Mouse (Mus musculus) C2C12 (cell line): ENCODE measurements around the gene Ugt1a9. TPM values are rescaled to one million over a fixed set of nuclear protein-coding genes. Genes with fewer than 3 reads are reported as not detected.

Experiments
- H3K27me3 ChIP-seq: one replicate; pipeline ENCODE4 v1.6.1; 2011; ENCODE audit not compliant: control insufficient read depth, insufficient read depth, insufficient read length
- H3K36me3 ChIP-seq: one replicate; pipeline ENCODE4 v1.6.1; 2011; ENCODE audit not compliant: control insufficient read depth, insufficient read depth
- H3K4me3 ChIP-seq: one replicate; pipeline ENCODE4 v1.5.1; 2011; ENCODE audit warnings: mild to moderate bottlenecking, control low read depth; ENCODE audit not compliant: poor library complexity, insufficient read depth, severe bottlenecking
- H3K79me2 ChIP-seq: one replicate; pipeline ENCODE4 v1.6.1; 2011; ENCODE audit not compliant: control insufficient read depth, insufficient read depth
- H3K79me3 ChIP-seq: one replicate; pipeline ENCODE4 v1.6.1; 2011; ENCODE audit warnings: low read depth, control low read depth
- H3ac ChIP-seq: one replicate; pipeline ENCODE3; 2011; ENCODE audit warnings: low read depth; ENCODE audit not compliant: control insufficient read depth, insufficient read length
- CEBPB ChIP-seq: IDR thresholded peaks from one replicate; pipeline ENCODE4 v1.6.1; 2011; ENCODE audit warnings: low read depth, mild to moderate bottlenecking, control low read depth, moderate library complexity
- CTCF ChIP-seq: IDR thresholded peaks from one replicate; pipeline ENCODE4 v1.5.1; 2011; ENCODE audit not compliant: control insufficient read depth, insufficient read depth, insufficient read length
- FOSL1 ChIP-seq: IDR thresholded peaks from one replicate; pipeline ENCODE4 v1.8.0; 2011; ENCODE audit warnings: mild to moderate bottlenecking, low read length; ENCODE audit not compliant: poor library complexity, insufficient read depth, severe bottlenecking
- MAX ChIP-seq: IDR thresholded peaks from one replicate; pipeline ENCODE4 v1.6.1; 2011; ENCODE audit warnings: mild to moderate bottlenecking, control low read depth
- MYOD1 ChIP-seq: IDR thresholded peaks from one replicate; pipeline ENCODE4 v1.6.1; 2011; ENCODE audit warnings: low read depth; ENCODE audit not compliant: control insufficient read depth, insufficient read length
- MYOG ChIP-seq: IDR thresholded peaks from one replicate; pipeline ENCODE4 v1.6.1; 2011; ENCODE audit not compliant: control insufficient read depth, insufficient read length; ENCODE audit errors: extremely low read depth
- USF1 ChIP-seq: IDR thresholded peaks from one replicate; pipeline ENCODE4 v1.6.1; 2011; ENCODE audit warnings: low read depth, mild to moderate bottlenecking, control low read depth, moderate library complexity
- polyA plus RNA-seq: library from polyadenylated mRNA; unstranded; fragments of >200 nt; fragmentation: generic; extraction: Trizol; gene quantifications from one replicate; pipeline ENCODE4 v1.2.1, GENCODE M21; 2012; ENCODE audit warnings: missing spikeins

Ugt1a9 gene
- polyA plus RNA-seq, 1 experiment: not detected

DNA sequence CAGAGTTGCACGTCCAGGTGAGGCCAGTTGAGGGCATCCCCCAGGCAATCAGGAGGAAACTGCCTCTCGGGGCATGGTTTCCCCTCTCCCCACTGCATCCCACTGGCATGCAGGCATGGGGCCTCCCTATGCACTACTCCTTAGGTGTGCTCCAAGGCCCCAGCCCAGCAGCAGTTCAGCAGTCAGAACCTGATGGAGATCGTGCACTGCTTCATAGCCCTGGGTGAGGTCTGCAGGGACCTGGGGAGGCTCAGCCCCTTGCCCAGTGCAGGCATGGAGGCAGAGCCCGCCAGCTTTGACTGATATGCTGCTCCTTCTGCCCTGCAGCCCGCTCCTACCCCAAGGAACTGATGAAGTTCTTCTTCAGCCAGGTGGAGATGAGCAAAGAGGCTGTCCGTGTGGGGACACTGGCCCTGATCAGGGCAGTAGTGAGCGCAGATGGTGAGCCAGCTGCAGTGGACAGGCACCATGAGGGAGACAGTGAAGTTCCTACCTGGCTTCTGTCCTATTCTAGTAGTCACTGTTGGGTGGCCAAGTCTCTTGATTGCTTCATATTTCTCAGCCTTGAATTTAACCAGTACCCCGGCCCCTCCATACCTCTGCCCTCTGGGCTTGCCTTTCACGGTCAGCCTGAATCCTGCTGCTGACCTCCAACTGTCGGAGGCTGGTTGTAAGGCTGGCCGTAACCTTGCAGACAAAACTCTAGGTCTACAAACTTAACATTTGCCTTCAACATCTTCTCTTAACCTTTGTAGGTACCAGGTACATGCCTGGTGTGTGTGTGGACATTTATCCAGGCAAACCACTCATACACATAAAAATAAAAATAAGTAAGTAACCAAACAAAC is 164.7 kb downstream of the Ugt1a9 start:
- no peaks in the 10 kb centered on the region for H3K36me3 ChIP-seq
- TF ChIP-seq CTCF: no peak
- TF ChIP-seq MYOD1: no peak
- no peak overlapping the region for H3K4me3 ChIP-seq
- no peak overlapping the region for H3ac ChIP-seq
- no peaks in the 10 kb centered on the region for H3K79me3 ChIP-seq
- peaks cover 49% of the 10 kb centered on the region for H3K27me3 ChIP-seq
- no peaks in the 10 kb centered on the region for H3K79me2 ChIP-seq

DNA sequence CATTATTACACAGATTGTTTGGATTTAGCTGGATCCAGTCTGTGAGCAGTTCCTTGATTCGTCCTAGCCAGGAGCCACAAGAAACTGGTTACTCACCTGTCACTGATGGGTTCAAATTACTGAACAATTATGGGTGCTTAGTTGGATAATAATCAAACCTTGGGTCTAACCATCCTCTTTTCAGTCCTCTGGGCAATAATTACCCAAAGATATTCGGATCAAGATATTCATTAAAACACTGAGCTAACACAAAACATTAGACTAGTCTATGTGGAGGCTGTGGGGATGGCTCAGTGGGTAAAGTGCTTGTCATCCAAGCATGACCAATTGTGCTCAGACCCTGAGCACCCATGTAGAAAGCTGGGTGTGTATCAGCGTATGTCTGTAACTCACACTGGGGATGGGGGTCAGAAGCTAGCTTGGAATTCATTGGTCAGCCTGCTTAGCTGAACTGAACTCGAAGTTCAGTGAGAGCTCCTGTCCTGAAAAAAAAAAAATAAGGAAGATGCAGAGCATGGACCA is 165.4 kb downstream of the Ugt1a9 start:
- Histone ChIP-seq H3K27me3 (peaks cover 45% of the 10 kb centered on the region), H3K79me2 (no peaks in the 10 kb centered on the region), H3K36me3 (no peaks in the 10 kb centered on the region), H3K79me3 (no peaks in the 10 kb centered on the region), H3ac (no peak overlapping the region), H3K4me3 (no peak overlapping the region)
- TF ChIP-seq MAX: no peak
- TF ChIP-seq MYOG: no peak
- no peak for TF ChIP-seq USF1
- no peak for TF ChIP-seq MYOD1
- TF ChIP-seq FOSL1: no peak
- no peak for TF ChIP-seq CTCF
- no peak for TF ChIP-seq CEBPB

GRCm38 (mm10) chr1:88237311-88237710 is 166.7 kb downstream of the Ugt1a9 start:
- H3K36me3 ChIP-seq: no peaks in the 10 kb centered on the region
- peaks cover 39% of the 10 kb centered on the region for H3K27me3 ChIP-seq
- no peak overlapping the region for H3ac ChIP-seq
- H3K79me2 ChIP-seq: no peaks in the 10 kb centered on the region
- H3K4me3 ChIP-seq: no peak overlapping the region
- H3K79me3 ChIP-seq: no peaks in the 10 kb centered on the region
- no peak for TF ChIP-seq CTCF
- no peak for TF ChIP-seq MAX
- no peak for TF ChIP-seq USF1
- no peak for TF ChIP-seq CEBPB
- no peak for TF ChIP-seq MYOG
- TF ChIP-seq FOSL1: no peak
- TF ChIP-seq MYOD1: no peak

- H3K79me3 ChIP-seq: no peaks in the 10 kb centered on the region
- H3K27me3 ChIP-seq: peaks cover 43% of the 10 kb centered on the region
- no peaks in the 10 kb centered on the region for H3K36me3 ChIP-seq
- no peak overlapping the region for H3ac ChIP-seq
- no peaks in the 10 kb centered on the region for H3K79me2 ChIP-seq
- no peak for TF ChIP-seq MYOG
- TF ChIP-seq CEBPB: no peak
- TF ChIP-seq USF1: no peak
- no peak for TF ChIP-seq MYOD1
- no peak for TF ChIP-seq FOSL1
- TF ChIP-seq CTCF: no peak
- TF ChIP-seq MAX: no peak
- no peak overlapping the region for H3K4me3 ChIP-seq
Measured at GRCm38 (mm10) chr1:88238771-88239170, 168.2 kb downstream of the Ugt1a9 start.

- TF ChIP-seq MYOG (no peak), MAX (no peak), CEBPB (no peak), USF1 (no peak), FOSL1 (no peak), CTCF (no peak), MYOD1 (no peak)
Measured at GRCm38 (mm10) chr1:88240072-88240471, 169.5 kb downstream of the Ugt1a9 start.

DNA sequence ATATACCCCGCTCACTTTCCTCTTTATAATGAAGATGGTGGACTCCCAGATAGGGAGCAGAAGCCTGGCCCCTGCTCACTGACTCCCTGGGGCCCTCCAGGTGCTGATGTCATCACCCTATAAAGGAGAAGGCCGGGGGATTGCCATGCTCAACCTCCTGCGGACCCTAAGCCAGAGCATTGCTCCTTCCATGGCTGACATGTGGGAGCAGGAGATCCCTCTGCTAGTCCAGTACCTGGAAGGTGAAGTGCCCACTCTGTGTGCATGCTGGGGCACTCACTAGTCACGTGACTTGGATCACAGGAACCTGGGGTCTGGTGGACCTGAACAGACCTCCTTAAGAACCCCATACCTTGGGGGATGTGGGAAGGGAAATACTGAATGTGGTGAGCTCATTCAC is 170.0 kb downstream of the Ugt1a9 start:
- Histone ChIP-seq H3ac (no peak overlapping the region), H3K36me3 (no peaks in the 10 kb centered on the region), H3K79me3 (no peaks in the 10 kb centered on the region), H3K79me2 (no peaks in the 10 kb centered on the region), H3K4me3 (no peak overlapping the region), H3K27me3 (peaks cover 31% of the 10 kb centered on the region)
- TF ChIP-seq CTCF: no peak
- TF ChIP-seq MYOG: no peak
- TF ChIP-seq MAX: no peak
- TF ChIP-seq FOSL1: no peak
- no peak for TF ChIP-seq CEBPB
- TF ChIP-seq USF1: no peak
- no peak for TF ChIP-seq MYOD1

More at GRCm38 (mm10) chr1:88240072-88240471, 169.5 kb downstream of the Ugt1a9 start:
- no peak overlapping the region for H3K4me3 ChIP-seq
- peaks cover 36% of the 10 kb centered on the region for H3K27me3 ChIP-seq
- no peaks in the 10 kb centered on the region for H3K79me3 ChIP-seq
- no peaks in the 10 kb centered on the region for H3K36me3 ChIP-seq
- H3K79me2 ChIP-seq: no peaks in the 10 kb centered on the region
- no peak overlapping the region for H3ac ChIP-seq
